Mouse (Mus musculus) liver, adult 2 months (tissue): ENCODE measurements around the gene Rmnd1.

ENCODE experiments used
- CTCF ChIP-seq: fragments of 200-500 bp; IDR thresholded peaks from 2 replicates; pipeline ENCODE4 v1.5.1; 2011; ENCODE audit warnings: low read depth, low read length, control low read depth
- POLR2A ChIP-seq: fragments of 200-500 bp; IDR thresholded peaks from 2 replicates; pipeline ENCODE4 v1.6.1; 2011; ENCODE audit warnings: low read length, control low read depth; ENCODE audit not compliant: insufficient read depth; ENCODE audit errors: extremely low read depth

- no peak for TF ChIP-seq CTCF
- TF ChIP-seq POLR2A: no peak
Observed at GRCm38 (mm10) chr10:4475431-4475830, 43.2 kb upstream of the Rmnd1 start.
